Mouse (Mus musculus): ENCODE data around the gene Zgpat. TPM values are rescaled to one million over a fixed set of nuclear protein-coding genes. Genes with fewer than 3 reads are reported as not detected.

Gene Zgpat
- polyA plus RNA-seq (2014; fragmentation: Illumina TruSeq; extraction: RNeasy Lipid Tissue Mini Kit (QIAGEN cat#74804); ENCODE audit: low read depth, low replicate concordance) = 0.88 TPM

DNA sequence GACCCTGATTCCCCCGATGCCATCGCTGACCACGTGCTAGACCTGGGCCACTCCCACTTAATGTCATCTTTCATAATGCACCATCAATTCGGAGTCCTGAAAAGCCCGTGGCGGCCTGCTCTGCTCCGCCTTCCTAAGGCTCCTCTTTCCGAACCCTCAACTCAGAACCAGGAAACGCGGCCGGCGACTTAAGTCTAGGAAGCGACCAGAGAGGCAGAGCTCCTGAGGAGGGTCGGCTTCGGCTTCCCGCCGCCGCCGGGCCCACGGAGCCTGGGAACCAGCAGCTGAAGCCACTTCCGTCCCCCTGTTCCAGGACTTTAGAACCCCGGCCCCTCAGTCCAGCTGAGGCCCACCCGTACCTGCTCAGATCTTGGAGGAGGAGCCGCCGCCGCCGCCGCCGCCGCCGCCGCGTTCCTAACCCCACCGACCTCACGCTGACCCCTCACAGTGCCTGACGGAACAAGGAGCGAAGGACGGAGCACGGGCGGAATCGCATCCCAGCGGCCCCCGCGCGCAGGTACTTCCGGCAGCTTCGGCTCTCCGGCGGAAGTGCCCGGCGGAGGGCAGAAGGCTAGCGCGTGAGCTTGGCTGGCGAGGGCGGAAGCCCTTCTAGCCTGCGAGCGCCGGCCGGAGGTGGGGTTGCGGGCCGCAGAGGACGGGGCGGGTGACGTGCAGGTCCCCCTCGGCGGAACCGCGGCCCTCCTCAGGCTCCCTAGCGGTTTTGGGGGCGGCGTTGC lies at the start of gene Zgpat, which contains the start of gene Arfrp1:
TSS of gene Zgpat (plus strand) at position 69 of the 737 bp plus-strand sequence.
TSS of gene Arfrp1 (minus strand) at position 545 of the 737 bp plus-strand sequence.

DNA sequence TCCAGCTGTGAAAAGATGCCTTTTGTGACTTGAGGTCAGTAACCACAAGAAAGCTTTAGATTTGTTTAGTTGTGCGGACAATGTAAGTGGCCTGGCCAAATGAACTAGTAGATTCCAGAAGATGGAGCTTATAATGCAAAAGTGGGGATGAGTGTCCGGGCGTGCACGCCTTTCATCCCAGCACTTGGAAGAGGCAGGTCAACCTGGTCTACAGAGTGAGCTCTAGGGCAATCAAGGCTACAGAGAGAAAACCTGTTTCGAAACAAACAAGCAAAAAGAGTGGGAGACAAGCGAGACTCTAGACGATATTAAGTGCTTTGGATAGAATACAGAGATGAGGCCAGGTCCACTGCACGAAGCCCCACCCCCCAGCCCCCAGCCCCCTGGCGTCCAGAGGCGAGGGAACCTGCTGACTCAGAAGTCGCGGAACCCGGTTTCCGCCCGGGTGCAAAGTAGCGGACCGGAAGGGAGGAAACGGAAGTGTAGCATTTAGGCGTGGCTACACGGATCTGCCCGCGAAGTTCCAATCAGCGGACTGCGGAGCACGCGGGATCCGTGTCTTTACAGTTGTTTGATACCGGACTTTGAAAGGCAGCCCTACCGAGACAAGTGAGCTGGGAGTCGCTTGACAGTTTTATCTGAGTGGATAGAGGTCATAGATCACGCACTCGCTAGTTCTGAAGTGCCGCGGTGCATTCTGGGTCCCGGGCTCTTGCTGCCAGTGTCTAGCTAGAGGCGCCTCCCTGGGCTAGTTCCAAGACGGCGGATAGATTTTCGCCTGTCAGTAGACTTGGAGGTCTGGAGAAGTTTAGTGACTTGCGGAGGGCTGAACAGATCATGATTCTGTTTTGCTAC lies 45.3 kb upstream of the Zgpat start, which contains the start of gene Rtel1:
TSS of gene Rtel1 (plus strand) at position 492 of the 855 bp plus-strand sequence.

DNA sequence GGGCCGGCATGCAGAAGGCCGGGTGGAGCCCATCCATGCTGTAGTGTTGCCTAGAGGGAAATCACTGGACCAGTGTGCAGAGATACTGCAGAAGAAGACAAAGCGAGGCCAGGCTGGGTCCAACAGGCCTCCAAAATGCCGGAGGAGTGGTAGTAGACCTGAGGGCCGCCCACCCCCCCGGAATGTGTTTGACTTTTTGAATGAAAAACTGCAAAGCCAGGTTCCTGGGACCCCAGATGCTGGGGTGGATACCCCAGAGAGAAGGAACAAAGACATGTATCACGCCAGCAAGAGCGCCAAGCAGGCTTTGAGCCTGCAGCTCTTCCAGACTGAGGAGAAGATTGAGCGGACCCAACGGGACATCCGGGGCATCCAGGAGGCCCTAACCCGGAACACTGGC lies 15.1 kb downstream of the Zgpat start, which contains the start of gene Lime1:
TSS of gene Lime1 (plus strand) at position 301 of the 400 bp plus-strand sequence.

Other genes with a start within 250 kb of the Zgpat start
- 0.76 TPM for gene Kcnq2, start 229.6 kb upstream of the Zgpat start, polyA plus RNA-seq (2014; fragmentation: Illumina TruSeq; extraction: RNeasy Lipid Tissue Mini Kit (QIAGEN cat#74804); ENCODE audit: low read depth, low replicate concordance)
- not detected for gene Eef1a2, start 207.9 kb upstream of the Zgpat start, polyA plus RNA-seq (2014; fragmentation: Illumina TruSeq; extraction: RNeasy Lipid Tissue Mini Kit (QIAGEN cat#74804); ENCODE audit: low read depth, low replicate concordance)
- gene Ppdpf, start 177.7 kb upstream of the Zgpat start, polyA plus RNA-seq (2014; fragmentation: Illumina TruSeq; extraction: RNeasy Lipid Tissue Mini Kit (QIAGEN cat#74804); ENCODE audit: low read depth, low replicate concordance) = 0.74 TPM
- 0.07 TPM for gene Ptk6, start 162.1 kb upstream of the Zgpat start, polyA plus RNA-seq (2014; fragmentation: Illumina TruSeq; extraction: RNeasy Lipid Tissue Mini Kit (QIAGEN cat#74804); ENCODE audit: low read depth, low replicate concordance)
- gene Srms, start 151.7 kb upstream of the Zgpat start, polyA plus RNA-seq (2014; fragmentation: Illumina TruSeq; extraction: RNeasy Lipid Tissue Mini Kit (QIAGEN cat#74804); ENCODE audit: low read depth, low replicate concordance) = not detected
- 2.0 TPM for gene Fndc11, start 144.9 kb upstream of the Zgpat start, polyA plus RNA-seq (2014; fragmentation: Illumina TruSeq; extraction: RNeasy Lipid Tissue Mini Kit (QIAGEN cat#74804); ENCODE audit: low read depth, low replicate concordance)
- 0.20 TPM for gene Helz2, start 122.9 kb upstream of the Zgpat start, polyA plus RNA-seq (2014; fragmentation: Illumina TruSeq; extraction: RNeasy Lipid Tissue Mini Kit (QIAGEN cat#74804); ENCODE audit: low read depth, low replicate concordance)
- gene Gmeb2, start 76.9 kb upstream of the Zgpat start, polyA plus RNA-seq (2014; fragmentation: Illumina TruSeq; extraction: RNeasy Lipid Tissue Mini Kit (QIAGEN cat#74804); ENCODE audit: low read depth, low replicate concordance) = 3.8 TPM
- gene Stmn3, start 50.4 kb upstream of the Zgpat start, polyA plus RNA-seq (2014; fragmentation: Illumina TruSeq; extraction: RNeasy Lipid Tissue Mini Kit (QIAGEN cat#74804); ENCODE audit: low read depth, low replicate concordance) = not detected
- gene Rtel1, start 45.2 kb upstream of the Zgpat start, polyA plus RNA-seq (2014; fragmentation: Illumina TruSeq; extraction: RNeasy Lipid Tissue Mini Kit (QIAGEN cat#74804); ENCODE audit: low read depth, low replicate concordance) = 22.7 TPM
- 36.4 TPM for gene Arfrp1, start 476 bp downstream of the Zgpat start, polyA plus RNA-seq (2014; fragmentation: Illumina TruSeq; extraction: RNeasy Lipid Tissue Mini Kit (QIAGEN cat#74804); ENCODE audit: low read depth, low replicate concordance)
- 0.50 TPM for gene Lime1, start 15.2 kb downstream of the Zgpat start, polyA plus RNA-seq (2014; fragmentation: Illumina TruSeq; extraction: RNeasy Lipid Tissue Mini Kit (QIAGEN cat#74804); ENCODE audit: low read depth, low replicate concordance)
- 2.3 TPM for gene Zbtb46, start 94.5 kb downstream of the Zgpat start, polyA plus RNA-seq (2014; fragmentation: Illumina TruSeq; extraction: RNeasy Lipid Tissue Mini Kit (QIAGEN cat#74804); ENCODE audit: low read depth, low replicate concordance)
- gene Abhd16b, start 128.3 kb downstream of the Zgpat start, polyA plus RNA-seq (2014; fragmentation: Illumina TruSeq; extraction: RNeasy Lipid Tissue Mini Kit (QIAGEN cat#74804); ENCODE audit: low read depth, low replicate concordance) = 9.6 TPM
- gene Tpd52l2, start 132.2 kb downstream of the Zgpat start, polyA plus RNA-seq (2014; fragmentation: Illumina TruSeq; extraction: RNeasy Lipid Tissue Mini Kit (QIAGEN cat#74804); ENCODE audit: low read depth, low replicate concordance) = 13.2 TPM
- gene Dnajc5, start 155.6 kb downstream of the Zgpat start, polyA plus RNA-seq (2014; fragmentation: Illumina TruSeq; extraction: RNeasy Lipid Tissue Mini Kit (QIAGEN cat#74804); ENCODE audit: low read depth, low replicate concordance) = 16.9 TPM
- gene Uckl1, start 220.0 kb downstream of the Zgpat start, polyA plus RNA-seq (2014; fragmentation: Illumina TruSeq; extraction: RNeasy Lipid Tissue Mini Kit (QIAGEN cat#74804); ENCODE audit: low read depth, low replicate concordance) = 6.7 TPM
- 25.6 TPM for gene Prpf6, start 226.9 kb downstream of the Zgpat start, polyA plus RNA-seq (2014; fragmentation: Illumina TruSeq; extraction: RNeasy Lipid Tissue Mini Kit (QIAGEN cat#74804); ENCODE audit: low read depth, low replicate concordance)
- 13.4 TPM for gene Zfp512b, start 227.9 kb downstream of the Zgpat start, polyA plus RNA-seq (2014; fragmentation: Illumina TruSeq; extraction: RNeasy Lipid Tissue Mini Kit (QIAGEN cat#74804); ENCODE audit: low read depth, low replicate concordance)
- gene Samd10, start 234.3 kb downstream of the Zgpat start, polyA plus RNA-seq (2014; fragmentation: Illumina TruSeq; extraction: RNeasy Lipid Tissue Mini Kit (QIAGEN cat#74804); ENCODE audit: low read depth, low replicate concordance) = 14.0 TPM